Mouse (Mus musculus): ENCODE measurements around the gene Ahsa1. TPM values are rescaled to one million over a fixed set of nuclear protein-coding genes. Genes with fewer than 3 reads are reported as not detected.

Gene Ahsa1
- polyA plus RNA-seq, 1 experiment from 2014 or later = 157 TPM

GRCm38 (mm10) chr12:87281766-87282165 is 15.5 kb downstream of the Ahsa1 start:
- no peaks in the 10 kb centered on the region for H3K27me3 ChIP-seq
- DNase-seq (ENCODE audit: low read depth, low spot score) = no peak
- CTCF ChIA-PET = no interaction called here
- in situ Hi-C loops (cut with MboI; ENCODE audit: low pct_unique_long_range_greater_than_20kb) = no loop called here
- ATAC-seq = no peak
- no peak for TF ChIP-seq CTCF (IDR thresholded peaks at IDR 0.05)
- POLR2A ChIA-PET = no interaction called here

GRCm38 (mm10) chr12:87282743-87283142 is 16.5 kb downstream of the Ahsa1 start:
- ChIA-PET CTCF (no interaction called here), POLR2A (no interaction called here)
- H3K27me3 ChIP-seq = no peaks in the 10 kb centered on the region
- in situ Hi-C loops (cut with MboI; ENCODE audit: low pct_unique_long_range_greater_than_20kb) = no loop called here
- no peak for TF ChIP-seq CTCF (IDR thresholded peaks at IDR 0.05)
- ATAC-seq (no peak), DNase-seq (ENCODE audit: low read depth, low spot score) (no peak)

- ChIA-PET POLR2A (no interaction called here), CTCF (no interaction called here)
- no peaks in the 10 kb centered on the region for H3K27me3 ChIP-seq
- DNase-seq (ENCODE audit: low read depth, low spot score) (no peak), ATAC-seq (no peak)
- no peak for TF ChIP-seq CTCF (IDR thresholded peaks at IDR 0.05)
- in situ Hi-C loops (cut with MboI; ENCODE audit: low pct_unique_long_range_greater_than_20kb) = no loop called here
These were observed 17.4 kb downstream of the Ahsa1 start for GRCm38 (mm10) chr12:87283706-87284105.

- ATAC-seq = no peak
These were observed 18.0 kb downstream of the Ahsa1 start for GRCm38 (mm10) chr12:87284268-87284667.

GRCm38 (mm10) chr12:87284726-87285125 is 18.4 kb downstream of the Ahsa1 start:
- in situ Hi-C loops (cut with MboI; ENCODE audit: low pct_unique_long_range_greater_than_20kb) = no loop called here
- CTCF ChIA-PET = no interaction called here
- DNase-seq (ENCODE audit: low read depth, low spot score) = no peak
- TF ChIP-seq CTCF (IDR thresholded peaks at IDR 0.05) = no peak
- ATAC-seq = no peak
- POLR2A ChIA-PET = no interaction called here
- peaks cover 4% of the 10 kb centered on the region for H3K27me3 ChIP-seq

More at GRCm38 (mm10) chr12:87284268-87284667, 18.0 kb downstream of the Ahsa1 start:
- DNase-seq (ENCODE audit: low read depth, low spot score) = no peak
- ChIA-PET CTCF (no interaction called here), POLR2A (no interaction called here)
- peaks cover 4% of the 10 kb centered on the region for H3K27me3 ChIP-seq
- in situ Hi-C loops (cut with MboI; ENCODE audit: low pct_unique_long_range_greater_than_20kb) = no loop called here
- TF ChIP-seq CTCF (IDR thresholded peaks at IDR 0.05) = no peak

- DNase-seq (ENCODE audit: low read depth, low spot score) (no peak), ATAC-seq (no peak)
- TF ChIP-seq CTCF (IDR thresholded peaks at IDR 0.05) = no peak
- in situ Hi-C loops (cut with MboI; ENCODE audit: low pct_unique_long_range_greater_than_20kb) = no loop called here
- peaks cover 4% of the 10 kb centered on the region for H3K27me3 ChIP-seq
- ChIA-PET POLR2A (no interaction called here), CTCF (no interaction called here)
These were observed 22.8 kb downstream of the Ahsa1 start for GRCm38 (mm10) chr12:87289100-87289499.

- in situ Hi-C loops (cut with MboI; ENCODE audit: low pct_unique_long_range_greater_than_20kb) = no loop called here
- ChIA-PET CTCF (interaction anchor here (0.6 kb wide), 1 partner anchor 302 kb away, joined by 3 read pairs; no protein-coding TSS in a partner anchor), POLR2A (interaction anchor here (0.6 kb wide), 1 partner anchor 1134 kb away, joined by 4 read pairs; no protein-coding TSS in a partner anchor)
- ATAC-seq (no peak), DNase-seq (ENCODE audit: low read depth, low spot score) (no peak)
- H3K27me3 ChIP-seq = peaks cover 3% of the 10 kb centered on the region
- TF ChIP-seq CTCF (IDR thresholded peaks at IDR 0.05) = no peak
These were observed 27.7 kb downstream of the Ahsa1 start for GRCm38 (mm10) chr12:87293934-87294333.

GRCm38 (mm10) chr12:87299037-87299656 is 32.9 kb downstream of the Ahsa1 start:
- in situ Hi-C loops (cut with MboI; ENCODE audit: low pct_unique_long_range_greater_than_20kb) = no loop called here
- ChIA-PET POLR2A (no interaction called here), CTCF (no interaction called here)
- ATAC-seq (peak; percentile 11), DNase-seq (ENCODE audit: low read depth, low spot score) (no peak)
- peaks cover 4% of the 10 kb centered on the region for H3K27me3 ChIP-seq
- TF ChIP-seq CTCF (IDR thresholded peaks at IDR 0.05) = no peak

- DNase-seq (ENCODE audit: low read depth, low spot score) (no peak), ATAC-seq (peak; percentile 56)
- CTCF ChIA-PET = no interaction called here
- POLR2A ChIA-PET = no interaction called here
- no peak for TF ChIP-seq CTCF (IDR thresholded peaks at IDR 0.05)
- H3K27me3 ChIP-seq = peaks cover 4% of the 10 kb centered on the region
- in situ Hi-C loops (cut with MboI; ENCODE audit: low pct_unique_long_range_greater_than_20kb) = no loop called here
These were observed 33.6 kb downstream of the Ahsa1 start, which contains the start of gene Ism2 for GRCm38 (mm10) chr12:87299657-87300440. TSS of gene Ism2 (minus strand) at chr12:87299705.

GRCm38 (mm10) chr12:87300441-87300690 is 34.1 kb downstream of the Ahsa1 start:
- ChIA-PET CTCF (no interaction called here), POLR2A (no interaction called here)
- DNase-seq (ENCODE audit: low read depth, low spot score) (no peak), ATAC-seq (no peak)
- TF ChIP-seq CTCF (IDR thresholded peaks at IDR 0.05) = no peak
- H3K27me3 ChIP-seq = peaks cover 4% of the 10 kb centered on the region
- in situ Hi-C loops (cut with MboI; ENCODE audit: low pct_unique_long_range_greater_than_20kb) = no loop called here

- no peak for TF ChIP-seq CTCF (IDR thresholded peaks at IDR 0.05)
- H3K27me3 ChIP-seq = peaks cover 4% of the 10 kb centered on the region
- DNase-seq (ENCODE audit: low read depth, low spot score) (no peak), ATAC-seq (no peak)
- ChIA-PET POLR2A (no interaction called here), CTCF (interaction anchor here (0.7 kb wide), 1 partner anchor 9 kb away, joined by 3 read pairs; no protein-coding TSS in a partner anchor)
- in situ Hi-C loops (cut with MboI; ENCODE audit: low pct_unique_long_range_greater_than_20kb) = no loop called here
These were observed 34.9 kb downstream of the Ahsa1 start for GRCm38 (mm10) chr12:87301189-87301588.
